Mouse (Mus musculus): ENCODE data around the gene Thoc6. TPM values are rescaled to one million over a fixed set of nuclear protein-coding genes. Genes with fewer than 3 reads are reported as not detected.

The Thoc6 gene
- polyA plus RNA-seq, 1 experiment from 2014 or later = 44.8 TPM

DNA sequence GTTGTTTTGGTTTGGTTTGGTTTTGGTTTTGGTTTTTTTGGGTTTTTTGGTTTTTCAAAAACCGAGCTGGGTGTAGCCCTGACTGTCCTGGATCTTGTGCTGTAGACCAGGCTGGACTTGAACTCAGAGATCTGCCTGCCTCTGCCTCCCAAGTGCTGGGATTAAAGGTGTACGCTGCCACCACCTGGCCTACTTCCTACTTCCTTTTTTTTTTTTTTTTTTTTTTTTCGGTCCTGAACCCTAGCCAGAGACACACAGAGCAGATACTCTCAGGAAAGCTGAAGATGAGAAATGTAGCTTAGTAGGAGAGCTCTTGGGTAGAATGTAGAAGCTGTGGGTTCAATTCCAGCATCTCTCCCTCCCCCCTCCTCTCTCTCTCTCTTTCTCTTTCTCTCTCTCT, 15.2 kb downstream of the Thoc6 start:
- H3K9me3 ChIP-seq = no peaks in the 10 kb centered on the region
- no peak overlapping the region for H3K27ac ChIP-seq
- 90% methylated on average over 3 of the region's 3 CpGs for WGBS

DNA sequence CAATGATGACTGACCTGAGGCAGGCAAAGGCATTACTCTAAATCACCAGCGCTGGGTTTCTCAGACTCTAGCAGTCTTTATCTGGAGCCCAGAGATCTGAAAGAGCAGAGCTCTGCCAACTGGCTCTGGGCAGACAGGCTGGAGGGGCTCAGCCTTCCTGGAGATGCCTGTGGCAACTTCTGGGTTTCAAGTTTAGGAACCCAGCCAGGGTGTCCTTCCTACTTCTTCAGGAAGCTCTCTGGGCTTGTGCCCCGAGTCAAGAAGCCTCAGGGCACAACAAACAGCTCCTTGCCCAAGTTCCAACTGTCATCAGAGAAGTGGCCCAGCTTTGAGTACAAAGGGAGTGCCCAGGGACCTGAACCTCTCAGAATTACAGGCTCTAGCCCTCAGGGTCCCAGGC, 19.3 kb downstream of the Thoc6 start:
- Histone ChIP-seq H3K9me3 (no peaks in the 10 kb centered on the region), H3K27ac (no peak overlapping the region), H3K9ac (replicated peaks) (no peak overlapping the region), H3K36me3 (no peaks in the 10 kb centered on the region), H3K4me1 (replicated peaks) (no peaks in the 10 kb centered on the region), H3K4me2 (replicated peaks) (no peak overlapping the region), H3K27me3 (peaks cover 10% of the 10 kb centered on the region), H3K4me3 (replicated peaks) (no peak overlapping the region)
- WGBS = 63% methylated on average over 2 of the region's 2 CpGs
- no peak for ATAC-seq

More for the DNA sequence above, 15.2 kb downstream of the Thoc6 start:
- Histone ChIP-seq H3K4me3 (replicated peaks) (no peak overlapping the region), H3K4me2 (replicated peaks) (no peak overlapping the region), H3K27me3 (peaks cover 49% of the 10 kb centered on the region), H3K4me1 (replicated peaks) (no peaks in the 10 kb centered on the region), H3K36me3 (no peaks in the 10 kb centered on the region), H3K9ac (replicated peaks) (no peak overlapping the region)
- no peak for ATAC-seq

DNA sequence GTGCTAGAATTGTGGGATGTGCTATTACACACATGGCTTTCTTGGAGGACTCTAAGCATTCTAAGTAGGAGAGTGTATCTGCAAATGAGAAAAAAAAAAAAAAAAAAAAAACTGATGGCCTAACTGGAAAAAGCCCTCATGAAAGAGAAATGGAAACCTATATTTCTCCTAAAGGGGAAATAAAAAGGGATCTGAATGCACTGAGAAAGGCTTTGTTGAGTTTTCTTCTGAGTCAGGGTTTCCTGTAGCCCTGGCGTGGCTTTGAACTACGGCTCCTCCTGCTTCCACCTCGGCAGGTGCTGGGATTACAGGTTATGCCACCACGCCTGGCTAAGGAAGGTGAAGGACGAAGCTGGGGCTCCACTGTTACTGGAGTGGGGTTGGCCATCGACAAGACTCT, 19.7 kb downstream of the Thoc6 start:
- Histone ChIP-seq H3K27me3 (0 out of 2 replicates have a peak, but pooled peaks cover 6% of the 10 kb centered on the region), H3K4me1 (replicated peaks) (no peaks in the 10 kb centered on the region), H3K36me3 (no peaks in the 10 kb centered on the region), H3K4me2 (replicated peaks) (no peak overlapping the region), H3K4me3 (replicated peaks) (no peak overlapping the region), H3K9me3 (no peaks in the 10 kb centered on the region), H3K27ac (no peak overlapping the region), H3K9ac (replicated peaks) (no peak overlapping the region)
- ATAC-seq = no peak
- 63% methylated on average over 6 of the region's 6 CpGs for WGBS

DNA sequence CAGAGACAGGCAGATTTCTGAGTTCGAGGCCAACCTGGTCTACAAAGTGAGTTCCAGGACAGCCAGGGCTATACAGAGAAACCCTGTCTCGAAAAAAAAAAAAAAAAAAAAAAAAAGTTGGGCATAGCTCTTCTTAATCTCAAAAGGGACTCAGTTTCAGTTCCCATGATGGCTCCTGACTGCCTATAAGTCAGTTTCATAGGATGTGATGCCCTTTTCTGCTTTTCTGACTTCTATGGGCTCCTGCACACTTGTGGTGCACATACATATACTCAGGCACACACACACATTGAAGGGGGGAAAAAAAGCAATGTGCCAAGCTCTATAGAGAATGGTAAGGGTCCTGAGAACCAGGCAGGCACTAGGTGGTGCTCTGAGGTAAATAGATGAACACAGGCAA, 20.4 kb downstream of the Thoc6 start:
- Histone ChIP-seq H3K36me3 (no peaks in the 10 kb centered on the region), H3K9ac (replicated peaks) (no peak overlapping the region), H3K4me1 (replicated peaks) (no peaks in the 10 kb centered on the region), H3K4me3 (replicated peaks) (no peak overlapping the region), H3K4me2 (replicated peaks) (no peak overlapping the region), H3K27me3 (0 out of 2 replicates have a peak, but pooled peaks cover 4% of the 10 kb centered on the region), H3K9me3 (no peaks in the 10 kb centered on the region), H3K27ac (no peak overlapping the region)
- ATAC-seq = no peak
- WGBS = 78% methylated on average over 2 of the region's 2 CpGs

DNA sequence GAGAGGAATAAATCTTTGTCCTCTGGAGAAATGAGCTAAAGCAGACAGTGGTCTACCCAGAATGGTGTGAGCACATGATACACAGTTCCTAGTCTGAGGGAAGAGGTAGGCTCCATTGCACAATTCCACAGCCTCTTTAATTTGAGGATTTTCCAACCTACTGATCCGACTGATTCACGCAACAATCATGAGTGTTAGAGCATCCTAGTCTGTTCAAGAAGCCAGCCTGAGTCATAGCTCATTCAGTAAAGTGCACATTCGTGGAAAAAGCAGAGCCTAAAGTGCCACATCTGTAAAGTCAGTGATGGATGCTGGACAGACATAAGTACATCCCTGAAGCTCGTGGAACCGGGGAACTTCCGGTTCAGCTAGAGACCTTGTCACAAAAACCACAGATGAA, 22.3 kb downstream of the Thoc6 start:
- 82% methylated on average over 6 of the region's 6 CpGs for WGBS

DNA sequence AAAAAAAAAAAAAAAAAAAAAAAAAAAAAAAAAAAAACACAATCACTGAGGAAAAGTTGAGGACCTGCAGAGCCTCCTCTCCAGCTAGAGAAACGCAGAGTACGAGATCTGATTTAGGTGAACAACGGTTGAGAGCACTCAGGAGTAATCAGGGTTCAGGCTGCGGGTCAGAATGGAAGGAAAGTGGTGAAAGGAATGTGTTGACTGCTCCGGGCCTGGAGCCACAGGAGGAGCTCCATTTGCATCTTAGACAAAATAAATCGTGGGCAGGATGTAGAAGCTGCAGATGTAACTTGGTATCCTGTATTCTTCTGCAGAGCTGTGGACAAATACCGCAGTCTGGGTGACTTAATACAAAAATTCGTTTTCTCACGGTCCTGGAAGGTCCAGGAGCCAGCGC, 27.8 kb downstream of the Thoc6 start:
- H3K27me3 ChIP-seq = peaks cover 46% of the 10 kb centered on the region
- no peaks in the 10 kb centered on the region for H3K9me3 ChIP-seq
- no peak overlapping the region for H3K9ac ChIP-seq (replicated peaks)
- 35% methylated on average over 10 of the region's 10 CpGs for WGBS
- H3K36me3 ChIP-seq = no peaks in the 10 kb centered on the region
- H3K27ac ChIP-seq = no peak overlapping the region
- no peak overlapping the region for H3K4me3 ChIP-seq (replicated peaks)
- ATAC-seq = no peak
- no peak overlapping the region for H3K4me2 ChIP-seq (replicated peaks)
- peaks cover 10% of the 10 kb centered on the region for H3K4me1 ChIP-seq (replicated peaks)

More for the DNA sequence above, 22.3 kb downstream of the Thoc6 start:
- no peaks in the 10 kb centered on the region for H3K36me3 ChIP-seq
- H3K4me1 ChIP-seq (replicated peaks) = no peaks in the 10 kb centered on the region
- H3K9me3 ChIP-seq = no peaks in the 10 kb centered on the region
- H3K27ac ChIP-seq = no peak overlapping the region
- H3K4me3 ChIP-seq (replicated peaks) = no peak overlapping the region
- peaks cover 9% of the 10 kb centered on the region for H3K27me3 ChIP-seq
- ATAC-seq = no peak
- no peak overlapping the region for H3K9ac ChIP-seq (replicated peaks)
- no peak overlapping the region for H3K4me2 ChIP-seq (replicated peaks)

DNA sequence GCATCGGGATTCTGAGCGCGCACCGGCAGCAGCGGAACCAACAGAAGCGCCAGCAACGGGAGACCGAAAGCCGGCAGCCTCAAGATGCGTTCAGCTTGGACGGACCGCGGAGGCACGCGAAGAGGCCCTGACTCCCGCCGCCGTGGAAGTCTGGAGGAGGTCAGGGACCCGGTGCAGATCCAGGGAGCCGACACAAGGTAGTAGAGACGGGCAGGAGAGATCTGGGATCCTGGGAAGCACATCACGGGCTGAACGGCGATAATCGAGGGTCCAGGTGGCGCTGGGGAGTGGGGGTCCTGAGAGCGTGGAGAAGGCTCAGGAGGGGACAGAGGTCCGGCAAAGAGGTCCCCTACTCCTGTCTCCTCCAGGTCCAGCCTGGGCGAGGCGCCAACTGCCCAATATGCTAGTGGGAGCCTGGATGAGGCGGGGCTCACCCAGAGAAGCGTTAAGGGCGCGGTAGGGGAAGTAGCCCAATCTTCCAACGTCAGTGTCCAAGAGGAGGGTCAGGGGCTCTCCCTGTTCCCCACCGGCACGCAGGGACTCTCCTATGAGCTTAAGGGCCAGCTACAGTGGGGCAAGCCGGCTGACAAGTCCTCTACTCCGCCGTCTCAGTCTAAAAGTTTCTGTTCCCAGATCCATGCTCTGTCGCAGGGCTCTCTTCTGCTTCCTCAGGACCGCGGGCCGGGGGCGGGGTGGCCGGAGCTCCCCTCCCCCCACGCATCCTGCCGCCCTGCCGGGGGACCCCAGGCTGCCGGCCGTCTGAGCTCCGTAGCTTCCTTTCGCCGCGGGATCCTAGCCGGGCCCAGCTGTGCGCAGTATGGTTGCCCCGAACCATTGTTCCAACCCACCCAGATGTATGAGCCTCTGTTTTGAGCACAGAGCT, 28.8 kb downstream of the Thoc6 start, which contains the start of gene Mmp25:
TSS of gene Mmp25 (minus strand) at position 665 of the 883 bp plus-strand sequence.
- H3K4me1 ChIP-seq (replicated peaks) = peaks cover 10% of the 10 kb centered on the region
- H3K36me3 ChIP-seq = no peaks in the 10 kb centered on the region
- H3K9ac ChIP-seq (replicated peaks) = peak within 1 kb of the TSS; percentile 56
- no peak within 1 kb of the TSS for H3K27ac ChIP-seq
- peak; percentile 40; the same call in 1 of the 2 replicates for ATAC-seq
- H3K9me3 ChIP-seq = no peaks in the 10 kb centered on the region
- peaks cover 46% of the 10 kb centered on the region for H3K27me3 ChIP-seq
- peak within 1 kb of the TSS; percentile 41 for H3K4me3 ChIP-seq (replicated peaks)
- under 1% methylated on average over 57 of the region's 58 CpGs for WGBS
- H3K4me2 ChIP-seq (replicated peaks) = peak within 1 kb of the TSS; percentile 67

DNA sequence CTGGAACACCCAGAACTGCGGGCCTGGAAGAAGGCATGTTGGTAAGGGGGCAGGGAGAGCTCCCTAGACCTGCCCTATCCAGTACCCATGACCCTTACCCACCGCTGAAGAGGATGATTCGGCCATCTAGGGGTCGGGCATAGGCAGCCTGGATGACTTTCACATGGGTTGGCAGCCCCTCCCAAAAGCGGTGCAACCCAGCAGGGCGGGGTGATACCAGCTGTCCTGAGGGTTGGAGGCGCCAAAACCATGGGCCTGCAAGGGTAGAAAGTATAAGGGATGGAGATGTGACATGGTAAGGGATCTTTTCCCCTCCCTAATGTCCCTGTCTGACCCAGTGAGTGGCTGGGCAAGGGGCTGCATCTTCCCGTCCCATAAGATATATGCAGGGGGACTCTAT, 42.4 kb downstream of the Thoc6 start:
- H3K36me3 ChIP-seq = no peaks in the 10 kb centered on the region
- no peaks in the 10 kb centered on the region for H3K27me3 ChIP-seq
- H3K4me1 ChIP-seq (replicated peaks) = peaks cover 6% of the 10 kb centered on the region
- no peak overlapping the region for H3K9ac ChIP-seq (replicated peaks)
- H3K4me2 ChIP-seq (replicated peaks) = no peak overlapping the region
- H3K4me3 ChIP-seq (replicated peaks) = no peak overlapping the region
- no peak overlapping the region for H3K27ac ChIP-seq
- no peaks in the 10 kb centered on the region for H3K9me3 ChIP-seq
- WGBS = 81% methylated on average over 8 of the region's 8 CpGs
- ATAC-seq = peak; percentile 46; the same call in 1 of the 2 replicates

DNA sequence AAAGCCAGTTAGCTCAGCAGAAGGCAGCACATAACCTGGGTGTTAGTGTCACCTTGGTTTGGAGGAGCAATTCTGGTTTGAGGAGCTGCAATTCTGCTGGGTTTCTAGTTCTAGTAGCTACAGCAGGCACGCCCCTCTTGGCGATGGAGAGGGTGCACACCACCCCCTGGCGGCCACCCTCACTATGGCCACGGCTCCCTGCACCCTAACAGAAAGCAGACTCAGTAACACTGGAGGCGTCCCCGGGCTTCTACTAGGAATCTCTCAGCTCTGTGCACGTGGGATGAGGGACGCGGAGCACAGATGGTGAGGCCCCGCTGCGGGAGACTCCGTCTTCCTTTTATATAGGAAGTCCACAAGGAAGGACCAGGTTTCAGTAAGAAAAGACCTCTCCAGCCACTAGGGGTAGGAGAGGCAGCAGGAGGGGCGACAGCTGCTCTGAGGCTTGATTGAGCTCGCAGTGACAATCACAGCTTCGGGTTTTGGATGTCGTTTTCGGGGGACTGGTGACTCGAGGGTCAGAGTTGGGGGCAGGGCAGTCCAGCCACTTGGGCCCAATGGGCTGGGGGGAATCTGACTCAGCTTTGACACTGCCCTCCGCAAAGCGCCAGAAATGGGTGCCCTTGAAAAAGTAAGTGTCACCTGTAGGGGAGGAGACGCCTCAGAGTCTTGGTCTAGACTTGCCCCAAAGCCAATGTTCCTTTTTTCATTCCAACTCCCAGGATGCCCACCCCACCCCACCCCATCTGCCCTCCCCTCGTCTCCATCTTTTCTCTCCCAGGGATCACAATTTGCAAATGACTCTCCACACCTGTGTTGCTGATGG, 43.3 kb downstream of the Thoc6 start:
- ATAC-seq = peak; percentile 90
- Histone ChIP-seq H3K27me3 (no peaks in the 10 kb centered on the region), H3K9ac (replicated peaks) (no peak overlapping the region), H3K4me2 (replicated peaks) (peak overlapping the region; percentile 42), H3K36me3 (no peaks in the 10 kb centered on the region), H3K4me1 (replicated peaks) (peaks cover 6% of the 10 kb centered on the region), H3K4me3 (replicated peaks) (peak overlapping the region; percentile 11; the same call in 1 of the 2 replicates), H3K9me3 (no peaks in the 10 kb centered on the region), H3K27ac (no peak overlapping the region)
- 16% methylated on average over 22 of the region's 22 CpGs for WGBS

DNA sequence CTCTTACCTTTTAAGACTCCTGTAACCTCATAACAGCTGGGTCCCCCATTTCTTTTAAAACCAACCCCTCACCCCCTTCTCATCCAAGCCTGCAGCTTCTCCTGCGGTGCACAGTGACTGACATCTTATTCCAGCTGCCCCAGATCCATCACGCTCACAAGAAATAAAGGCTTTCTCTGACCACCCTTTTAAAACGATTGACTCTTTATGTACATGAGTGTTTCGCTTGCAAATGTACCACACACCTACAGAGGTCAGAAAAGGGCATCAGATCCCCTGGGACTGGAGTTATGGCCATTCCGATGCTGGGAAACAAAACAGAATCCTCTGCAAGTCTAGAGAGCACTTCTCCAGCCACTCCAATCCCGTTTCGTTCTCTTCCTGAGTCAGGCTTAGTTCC, 45.9 kb downstream of the Thoc6 start:
- no peaks in the 10 kb centered on the region for H3K9me3 ChIP-seq
- no peak overlapping the region for H3K9ac ChIP-seq (replicated peaks)
- no peak overlapping the region for H3K4me3 ChIP-seq (replicated peaks)
- H3K36me3 ChIP-seq = no peaks in the 10 kb centered on the region
- H3K27me3 ChIP-seq = no peaks in the 10 kb centered on the region
- no peak overlapping the region for H3K27ac ChIP-seq
- peaks cover 6% of the 10 kb centered on the region for H3K4me1 ChIP-seq (replicated peaks)
- ATAC-seq = no peak
- no peak overlapping the region for H3K4me2 ChIP-seq (replicated peaks)
- 36% methylated on average over 7 of the region's 7 CpGs for WGBS

DNA sequence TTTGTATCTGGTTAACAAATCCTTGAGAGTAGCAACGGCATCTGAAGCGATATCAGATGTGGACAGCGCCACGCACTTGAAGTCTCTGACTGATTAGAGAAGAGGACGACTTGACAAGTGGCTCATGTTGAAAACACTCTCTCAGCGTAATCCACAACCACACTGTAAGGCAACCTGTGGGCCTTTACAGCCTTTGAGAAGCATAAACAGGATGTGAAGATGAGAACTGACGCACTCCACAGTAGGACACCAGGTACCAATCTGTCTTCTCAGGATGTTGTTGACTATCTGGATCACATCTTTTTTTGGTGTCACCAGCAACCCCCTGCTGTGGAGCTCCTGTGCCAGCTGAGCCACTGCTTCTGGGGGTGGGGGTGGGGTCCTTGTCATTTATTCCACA, 53.3 kb downstream of the Thoc6 start:
- H3K4me3 ChIP-seq (replicated peaks) = no peak overlapping the region
- H3K27ac ChIP-seq = no peak overlapping the region
- H3K4me1 ChIP-seq (replicated peaks) = no peaks in the 10 kb centered on the region
- H3K36me3 ChIP-seq = no peaks in the 10 kb centered on the region
- no peaks in the 10 kb centered on the region for H3K9me3 ChIP-seq
- WGBS = 87% methylated on average over 7 of the region's 7 CpGs
- ATAC-seq = no peak
- H3K4me2 ChIP-seq (replicated peaks) = no peak overlapping the region
- H3K9ac ChIP-seq (replicated peaks) = no peak overlapping the region
- H3K27me3 ChIP-seq = 0 out of 2 replicates have a peak, but pooled peaks cover 6% of the 10 kb centered on the region
